Mouse (Mus musculus) gastrocnemius, postnatal 4 days (tissue): ENCODE results near the gene 1700020N01Rik. TPM values are rescaled to one million over a fixed set of nuclear protein-coding genes. Genes with fewer than 3 reads are reported as not detected.

Experiments used
- DNase-seq, 2 experiments: peaks; one replicate each; pipeline ENCODE4 v3.0.0; 2021 to 2022; ENCODE audit warnings: low spot score in 2 of 2, mixed read lengths in 2 of 2
- total RNA-seq, 2 experiments: library from RNA; stranded (reverse); gene quantifications; 2 replicates each; pipeline ENCODE4 v1.2.3; 2021

1700020N01Rik gene
- total RNA-seq, 2 experiments from 2014 or later = not detected

GRCm38 (mm10) chr10:21659576-21660246 lies 66.8 kb downstream of the 1700020N01Rik start:
- DNase-seq = no peak

GRCm38 (mm10) chr10:21668976-21669375 lies 76.0 kb downstream of the 1700020N01Rik start:
- DNase-seq = no peak

GRCm38 (mm10) chr10:21669750-21670161 lies 76.8 kb downstream of the 1700020N01Rik start:
- no peak for DNase-seq

- DNase-seq = no peak
Observed at GRCm38 (mm10) chr10:21670168-21670567, 77.2 kb downstream of the 1700020N01Rik start.

Other genes starting within 250 kb of the 1700020N01Rik start
- gene Aldh8a1, start 215.9 kb upstream of the 1700020N01Rik start, total RNA-seq = under 1 TPM; 0.15 to 0.26 TPM